Mouse (Mus musculus): Measurements from ENCODE around the gene Cacng5.

The Cacng5 gene

DNA sequence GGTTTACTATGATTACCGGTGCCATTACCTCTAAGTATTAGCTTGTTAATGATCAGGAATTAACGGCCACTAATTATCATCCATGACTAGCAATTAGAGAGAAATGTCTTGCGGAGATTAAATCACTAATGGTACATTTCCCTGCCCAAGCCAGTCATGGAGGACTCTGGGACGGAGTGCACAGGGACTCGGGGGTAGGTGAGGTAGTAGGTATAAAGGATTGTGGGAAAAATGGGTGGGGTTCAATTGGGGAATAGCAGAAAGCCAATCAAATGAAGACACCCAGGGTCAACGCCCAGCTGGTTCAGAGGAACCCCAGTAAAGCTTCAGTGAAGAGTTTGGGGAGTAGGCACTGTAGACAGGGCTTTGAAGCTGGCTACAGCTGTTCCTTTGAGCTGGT, 27.5 kb downstream of the Cacng5 start:
- DNase-seq (ENCODE audit: low spot score in 2 of 2): no peak

DNA sequence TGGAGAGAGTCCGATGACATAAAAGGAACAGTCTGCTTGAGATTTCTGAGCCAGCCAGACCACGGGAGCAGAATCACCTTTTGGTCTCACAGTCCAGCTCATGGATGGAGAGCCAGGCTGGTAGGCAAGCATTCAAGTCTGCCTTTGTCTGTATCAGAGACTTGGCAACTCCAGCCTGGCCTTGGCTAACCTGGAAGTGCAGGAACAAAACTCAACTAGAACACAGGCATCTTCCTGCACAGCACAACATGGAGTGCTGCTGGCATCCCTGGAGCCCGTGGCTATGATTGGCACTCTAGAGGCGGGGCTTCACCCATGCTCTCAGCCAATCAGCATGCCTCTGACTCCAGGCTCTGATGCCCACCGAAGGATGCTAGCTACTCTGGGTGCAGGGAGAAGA, 38.0 kb downstream of the Cacng5 start:
- no peak for DNase-seq (ENCODE audit: low spot score in 2 of 2)

DNA sequence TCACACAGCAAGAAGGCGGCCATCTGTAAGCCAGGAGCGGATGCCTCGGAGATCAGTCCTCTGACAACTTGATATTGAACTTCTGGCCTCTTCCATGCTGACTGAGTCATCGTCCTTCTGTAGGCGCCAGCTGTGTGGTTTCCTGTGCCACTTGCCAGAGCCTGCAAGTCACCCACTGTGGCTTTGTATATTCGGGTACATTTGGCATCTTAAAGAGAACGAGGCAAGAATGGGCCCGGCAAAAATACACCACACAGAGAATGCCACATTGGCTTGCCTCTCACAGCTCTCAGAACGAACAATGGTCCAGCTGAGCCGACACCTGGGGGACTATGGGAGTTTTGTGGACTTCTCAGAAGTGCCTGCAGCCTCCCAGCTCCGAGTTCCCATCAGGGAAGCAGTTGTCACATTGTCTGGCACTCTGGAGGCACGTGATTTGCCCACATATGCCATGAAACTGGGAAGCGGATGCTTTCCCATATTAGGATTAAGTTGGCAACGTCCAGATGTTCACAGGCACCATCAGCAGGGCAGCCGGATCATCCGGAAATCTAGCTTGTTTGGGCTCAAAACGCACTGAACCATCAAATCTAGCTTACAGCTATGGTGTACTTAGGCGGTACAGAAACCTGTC, 38.9 kb downstream of the Cacng5 start:
- no peak for DNase-seq (ENCODE audit: low spot score in 2 of 2)

DNA sequence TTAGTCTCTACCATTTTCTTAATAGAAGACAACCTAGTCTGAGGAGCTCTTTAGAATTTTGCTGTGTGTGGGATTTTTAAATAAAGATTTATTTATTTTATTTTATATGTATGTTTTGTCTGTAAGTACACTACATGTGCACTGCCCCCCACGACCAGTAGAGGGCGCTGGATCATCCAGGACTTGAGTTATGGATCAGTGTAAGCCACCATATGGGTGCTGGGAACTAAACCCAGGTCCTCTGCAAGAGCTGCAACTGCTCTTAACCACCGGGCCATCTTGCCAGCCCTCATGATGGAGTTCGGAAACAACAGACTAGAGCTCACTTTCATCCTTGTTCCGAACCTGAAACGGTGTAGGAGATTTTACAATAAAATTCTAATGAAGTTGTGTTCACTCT, 42.1 kb downstream of the Cacng5 start:
- no peak for DNase-seq (ENCODE audit: low spot score in 2 of 2)

- DNase-seq (ENCODE audit: low spot score in 2 of 2): no peak
Measured at GRCm38 (mm10) chr11:107867509-107867908, 47.3 kb downstream of the Cacng5 start.

- peak; percentile 15 to 48 for DNase-seq (ENCODE audit: low spot score in 2 of 2)
Measured at GRCm38 (mm10) chr11:107865128-107865527, 49.7 kb downstream of the Cacng5 start.

DNA sequence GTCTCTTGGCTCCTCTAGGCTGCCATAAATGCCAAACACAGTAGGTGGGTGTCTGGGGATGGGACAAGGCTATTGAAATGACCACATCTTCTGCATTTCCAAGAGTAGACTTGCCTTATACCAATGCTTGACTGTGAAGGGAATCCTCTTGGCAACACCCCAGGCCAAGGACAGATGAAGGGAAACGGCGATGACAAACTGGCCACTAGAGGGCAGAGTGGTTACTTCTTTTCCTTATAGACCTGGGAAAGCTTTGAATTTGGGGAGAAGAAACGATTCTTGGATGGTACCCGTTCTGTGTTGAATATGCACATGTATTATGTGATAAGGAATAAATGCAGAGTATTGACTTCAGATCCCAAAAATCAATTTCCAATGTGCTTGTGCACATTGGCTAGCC, 50.8 kb downstream of the Cacng5 start:
- peak in 1 of 2 experiments; percentile 19 for DNase-seq (ENCODE audit: low spot score in 2 of 2)

- DNase-seq (ENCODE audit: low spot score in 2 of 2): no peak
Measured at GRCm38 (mm10) chr11:107861738-107862137, 53.1 kb downstream of the Cacng5 start.

DNA sequence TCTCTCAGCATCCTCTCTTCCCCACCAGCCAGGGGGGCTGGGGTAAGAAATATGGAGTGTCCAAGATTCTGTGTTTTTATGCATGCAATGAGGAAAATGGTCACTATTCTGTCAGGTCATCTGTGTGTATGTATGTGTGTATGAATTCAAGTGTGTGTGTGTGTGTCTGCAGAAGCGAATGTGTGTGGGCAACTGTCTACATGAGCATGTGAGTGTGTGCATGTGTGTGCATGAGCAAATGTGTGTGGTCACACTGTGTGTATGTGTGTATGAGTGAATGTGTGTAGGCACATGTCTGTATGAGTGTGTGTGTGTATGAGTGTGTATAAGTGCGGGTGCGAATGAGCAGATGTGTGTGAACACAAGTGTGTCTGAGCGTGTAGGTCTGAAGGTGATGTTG, 55.0 kb downstream of the Cacng5 start:
- DNase-seq (ENCODE audit: low spot score in 2 of 2): no peak

DNA sequence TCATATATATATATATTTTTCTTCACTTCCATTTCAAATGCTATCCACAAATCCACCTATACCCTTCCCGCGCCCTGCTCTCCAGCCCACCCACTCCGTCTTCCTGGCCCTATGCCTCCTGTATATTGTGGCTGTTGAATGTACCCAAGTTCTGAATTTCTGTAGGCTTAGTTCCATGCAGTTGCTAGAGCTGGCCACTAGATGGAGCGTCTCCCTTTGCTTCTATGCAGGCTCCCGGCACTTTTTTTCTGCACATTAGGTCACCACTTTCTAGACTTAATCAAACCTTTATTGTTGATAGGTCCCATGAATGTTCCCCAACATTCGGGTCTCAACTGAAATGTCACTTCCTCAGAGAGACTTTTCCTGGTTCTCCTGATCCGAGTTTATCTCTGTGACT, 55.6 kb downstream of the Cacng5 start:
- DNase-seq (ENCODE audit: low spot score in 2 of 2): no peak

- DNase-seq (ENCODE audit: low spot score in 2 of 2): peak in 1 of 2 experiments; percentile 3
Measured at GRCm38 (mm10) chr11:107853088-107853487, 61.8 kb downstream of the Cacng5 start.

GRCm38 (mm10) chr11:107849621-107850020, 65.2 kb downstream of the Cacng5 start:
- no peak for DNase-seq (ENCODE audit: low spot score in 2 of 2)

GRCm38 (mm10) chr11:107844175-107844574, 70.7 kb downstream of the Cacng5 start:
- no peak for DNase-seq (ENCODE audit: low spot score in 2 of 2)

DNA sequence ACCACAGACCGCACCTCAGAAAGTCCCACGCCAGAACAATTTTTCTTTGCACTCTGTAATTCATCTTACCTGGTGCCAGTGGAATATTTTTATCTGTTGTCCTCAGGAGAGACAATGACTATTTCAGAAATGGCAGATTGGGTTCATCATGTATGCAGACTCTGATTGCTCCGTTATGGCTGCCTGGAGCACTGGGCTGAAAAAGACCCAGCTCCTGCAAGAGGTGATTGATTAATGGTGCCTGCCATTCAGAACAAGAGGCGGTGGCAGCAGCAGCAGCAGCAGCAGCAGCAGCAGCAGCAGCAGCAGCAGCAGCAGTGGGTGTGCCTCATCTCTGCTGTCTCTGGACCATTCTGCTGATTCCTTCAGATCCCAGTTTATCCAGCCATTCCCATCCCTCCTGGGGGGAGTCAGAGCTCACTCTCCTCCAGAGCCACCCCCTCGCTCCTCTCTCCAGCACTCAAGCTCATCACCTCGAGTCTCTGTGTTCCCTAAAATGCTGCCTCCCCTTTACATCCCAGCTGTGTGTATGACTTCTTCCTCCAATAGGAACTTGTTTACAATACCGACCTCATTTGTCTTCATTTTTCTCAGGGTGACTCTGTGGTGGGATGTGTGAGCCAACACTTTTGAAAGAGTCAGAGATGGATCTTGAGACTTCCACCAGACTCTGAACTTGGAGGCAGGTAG, 81.4 kb downstream of the Cacng5 start:
- DNase-seq (ENCODE audit: low spot score in 2 of 2): no peak
